Mouse (Mus musculus) liver, adult 2 months (tissue): ENCODE measurements around the gene Tnp2. TPM values are rescaled to one million over a fixed set of nuclear protein-coding genes. Genes with fewer than 3 reads are reported as not detected.
A peak's percentile ranks its signal among the peaks of the same experiment; 100 is the strongest.

ENCODE experiments used
- DNase-seq: peaks from one replicate; pipeline ENCODE4 v3.0.0-alpha.2; 2011; ENCODE audit warnings: low read depth, low spot score; ENCODE audit errors: extremely low read depth
- H3K27ac ChIP-seq: fragments of 200-500 bp; replicated peaks from 2 replicates; pipeline ENCODE4 v1.5.1; 2012; ENCODE audit warnings: low read depth, mild to moderate bottlenecking, control low read depth, inconsistent platforms, low read length; ENCODE audit not compliant: insufficient read depth
- H3K27me3 ChIP-seq: fragments of 200-500 bp; 2 replicates; pipeline ENCODE4 v1.6.1; 2012; ENCODE audit warnings: mild to moderate bottlenecking, moderate library complexity, low read length, inconsistent platforms; ENCODE audit not compliant: control insufficient read depth, insufficient read depth
- H3K36me3 ChIP-seq: fragments of 200-500 bp; 2 replicates; pipeline ENCODE4 v1.6.1; 2012; ENCODE audit warnings: low read length, inconsistent platforms; ENCODE audit not compliant: control insufficient read depth, insufficient read depth
- H3K4me1 ChIP-seq: fragments of 200-500 bp; 2 replicates; pipeline ENCODE4 v1.6.1; 2011; ENCODE audit warnings: low read length; ENCODE audit not compliant: control insufficient read depth, insufficient read depth
- H3K4me3 ChIP-seq: fragments of 200-500 bp; 2 replicates; pipeline ENCODE4 v1.5.1; 2011; ENCODE audit warnings: low read depth, mild to moderate bottlenecking, control low read depth, low read length, moderate library complexity; ENCODE audit not compliant: insufficient read depth
- H3K79me2 ChIP-seq: fragments of 200-500 bp; 2 replicates; pipeline ENCODE4 v1.6.1; 2012; ENCODE audit warnings: inconsistent platforms, mild to moderate bottlenecking, low read length, moderate library complexity; ENCODE audit not compliant: control insufficient read depth, insufficient read depth
- H3K9ac ChIP-seq: fragments of 200-500 bp; 2 replicates; pipeline ENCODE4 v1.6.1; 2012; ENCODE audit warnings: low read depth, mild to moderate bottlenecking, control low read depth, inconsistent platforms, low read length
- CTCF ChIP-seq: fragments of 200-500 bp; IDR thresholded peaks from 2 replicates; pipeline ENCODE4 v1.5.1; 2011; ENCODE audit warnings: low read depth, low read length, control low read depth
- POLR2A ChIP-seq: fragments of 200-500 bp; IDR thresholded peaks from 2 replicates; pipeline ENCODE4 v1.6.1; 2011; ENCODE audit warnings: low read length, control low read depth; ENCODE audit not compliant: insufficient read depth; ENCODE audit errors: extremely low read depth
- WGBS: fragments of 180-500 bp; shearing (Covaris S2); methylation state at CpG from one replicate; pipeline ENCODE4 v1.1.7; 2018; 5-methylcytosine and 5-hydroxymethylcytosine counted together
- polyA plus RNA-seq: library from polyadenylated mRNA; depleted of rRNA; stranded (reverse); fragments of >200 nt; gene quantifications from 2 replicates; pipeline ENCODE4 v1.2.3, GENCODE M21; 2012
- total RNA-seq: library from RNA; depleted of rRNA; stranded (reverse); fragments of >200 nt; gene quantifications from 2 replicates; pipeline ENCODE4 v1.2.3, GENCODE M21; 2014

Gene Tnp2
- total and polyA plus RNA-seq, 2 experiments = not detected

DNA sequence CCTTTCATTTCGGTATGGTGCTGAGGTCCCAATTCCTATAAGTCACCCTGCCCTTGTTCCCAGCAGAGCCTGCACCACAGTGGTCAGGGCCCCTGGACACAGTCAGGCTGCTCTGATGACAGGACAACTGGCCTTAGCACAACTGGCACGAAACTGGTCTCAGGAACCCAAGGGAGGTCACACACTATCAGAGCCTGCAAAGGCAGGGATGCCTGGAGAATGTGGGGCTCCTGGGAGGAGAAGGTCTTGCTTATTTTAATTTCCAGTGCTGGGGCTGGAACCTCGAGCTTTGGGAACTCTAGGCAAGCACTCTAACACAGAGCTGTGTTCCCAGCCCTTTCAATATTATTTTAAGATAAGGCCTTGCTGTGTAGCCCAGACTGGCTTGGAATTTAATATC, 31.5 kb upstream of the Tnp2 start:
- Histone ChIP-seq H3K27me3 (no peaks in the 10 kb centered on the region), H3K79me2 (no peaks in the 10 kb centered on the region)

DNA sequence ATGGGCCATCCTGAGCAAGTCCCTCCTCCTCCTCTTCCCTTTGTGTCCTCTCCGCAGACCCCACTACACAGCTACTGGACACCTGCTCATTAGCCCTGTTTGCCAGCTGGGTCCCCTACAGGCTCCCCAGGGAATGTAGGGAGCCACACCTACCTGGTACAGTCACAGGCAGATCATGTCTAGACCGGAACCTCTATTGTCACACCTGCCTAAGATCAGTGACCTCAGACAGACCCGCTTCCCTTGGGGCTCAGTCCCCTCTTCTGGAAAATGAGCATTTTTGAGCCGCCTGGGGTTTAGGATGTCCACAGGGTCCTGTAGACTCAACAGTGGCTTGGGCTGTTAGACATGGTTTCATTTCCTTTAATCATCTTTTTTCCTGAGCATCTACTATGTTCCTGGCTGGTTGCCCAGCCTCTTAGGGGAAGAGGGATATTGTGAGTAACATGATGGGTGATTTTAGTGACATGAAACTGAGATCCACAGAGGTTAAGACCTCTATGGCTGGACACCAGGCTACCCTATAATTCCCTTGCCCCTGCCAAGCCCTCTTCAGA, 30.2 kb upstream of the Tnp2 start:
- Histone ChIP-seq H3K4me3 (no peak overlapping the region), H3K36me3 (no peaks in the 10 kb centered on the region), H3K79me2 (no peaks in the 10 kb centered on the region), H3K27ac (no peak overlapping the region), H3K4me1 (peaks cover 3% of the 10 kb centered on the region; the same call in 1 of the 2 replicates), H3K9ac (no peak overlapping the region), H3K27me3 (no peaks in the 10 kb centered on the region)
- 83% methylated on average over 4 of the region's 4 CpGs for WGBS
- TF ChIP-seq CTCF = no peak
- no peak for TF ChIP-seq POLR2A
- DNase-seq = no peak

More for the DNA sequence above, 31.5 kb upstream of the Tnp2 start:
- Histone ChIP-seq H3K9ac (no peak overlapping the region), H3K27ac (no peak overlapping the region), H3K4me1 (peaks cover 2% of the 10 kb centered on the region; the same call in 1 of the 2 replicates), H3K4me3 (no peak overlapping the region), H3K36me3 (no peaks in the 10 kb centered on the region)
- TF ChIP-seq CTCF (no peak), POLR2A (no peak)
- no peak for DNase-seq
- WGBS = 80% methylated on average over 3 of the region's 3 CpGs

DNA sequence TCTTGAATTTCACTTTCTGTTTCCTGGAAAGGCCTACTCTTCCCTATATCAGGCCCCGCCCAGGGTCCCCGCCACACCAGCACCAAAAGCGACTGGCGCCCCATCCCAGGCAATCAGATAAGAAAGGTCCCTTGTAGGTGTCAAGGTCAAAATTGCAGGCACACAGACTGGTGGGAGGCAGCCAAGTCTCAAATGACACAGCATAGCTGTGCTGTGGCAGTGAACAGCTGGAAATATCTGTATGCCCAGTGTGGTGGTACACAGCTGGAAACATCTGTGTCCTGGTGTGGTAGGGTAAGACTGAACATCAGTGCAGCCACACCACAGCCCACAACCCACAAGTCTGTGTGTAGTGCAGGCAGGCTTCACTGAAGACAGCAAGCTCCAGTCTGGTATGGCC, 26.4 kb upstream of the Tnp2 start:
- TF ChIP-seq POLR2A = no peak
- no peak for TF ChIP-seq CTCF
- DNase-seq = peak; percentile 23
- WGBS = 26% methylated on average over 4 of the region's 4 CpGs
- Histone ChIP-seq H3K27ac (no peak overlapping the region), H3K36me3 (no peaks in the 10 kb centered on the region), H3K4me3 (no peak overlapping the region), H3K4me1 (peaks cover 3% of the 10 kb centered on the region; the same call in 1 of the 2 replicates), H3K9ac (no peak overlapping the region), H3K27me3 (no peaks in the 10 kb centered on the region), H3K79me2 (no peaks in the 10 kb centered on the region)

DNA sequence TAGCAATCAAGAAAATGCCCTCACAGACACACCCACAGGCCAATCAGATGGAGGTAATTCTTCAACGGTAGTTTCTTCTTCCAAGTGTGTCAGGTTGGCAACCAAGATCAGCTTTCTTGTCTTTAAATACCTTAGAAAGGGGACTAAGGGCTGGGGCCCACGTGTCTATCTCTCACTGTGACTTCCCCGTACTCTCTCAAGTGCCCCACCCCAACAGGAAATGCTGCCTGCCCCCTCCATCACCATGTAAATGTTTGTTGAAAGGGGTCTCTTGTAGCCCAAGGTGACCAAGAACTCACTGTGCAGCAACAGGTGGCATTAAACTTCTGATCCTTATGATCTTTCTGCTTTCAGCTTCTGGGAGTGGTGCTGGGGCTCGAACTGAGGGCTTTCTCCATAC, 25.3 kb upstream of the Tnp2 start:
- DNase-seq = no peak
- 92% methylated on average over 4 of the region's 4 CpGs for WGBS
- Histone ChIP-seq H3K79me2 (no peaks in the 10 kb centered on the region), H3K4me3 (no peak overlapping the region), H3K36me3 (no peaks in the 10 kb centered on the region), H3K27me3 (no peaks in the 10 kb centered on the region), H3K27ac (no peak overlapping the region), H3K4me1 (peaks cover 3% of the 10 kb centered on the region; the same call in 1 of the 2 replicates), H3K9ac (no peak overlapping the region)
- TF ChIP-seq POLR2A = no peak
- TF ChIP-seq CTCF = no peak

DNA sequence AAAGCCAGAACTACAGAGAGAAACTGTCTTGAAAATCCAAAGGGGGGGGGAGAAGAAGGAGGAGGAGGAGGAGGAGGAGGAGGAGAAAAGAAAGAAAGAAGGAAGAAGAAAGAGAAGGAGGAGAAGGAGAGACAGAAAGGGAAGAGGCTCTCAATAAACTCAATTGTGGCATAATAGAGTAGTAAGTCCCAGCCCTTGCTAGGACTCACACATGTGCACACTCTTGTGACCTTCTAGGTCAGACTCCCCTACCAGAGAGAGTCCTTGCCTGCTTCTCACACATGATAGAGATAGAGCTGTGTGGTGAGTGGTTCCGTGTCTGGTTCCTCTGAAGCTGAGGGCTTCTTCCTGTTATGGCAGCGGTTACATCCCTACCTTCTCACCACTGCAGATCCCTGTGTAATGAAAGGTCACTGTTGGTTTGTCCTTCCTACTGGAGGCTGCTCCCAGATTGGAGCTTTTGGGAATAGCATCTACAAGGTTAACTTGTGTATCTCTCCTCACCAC, 24.5 kb upstream of the Tnp2 start, which contains the start of gene Gm11172:
Gene Gm11172 (plus strand): TSS at position 51 of the 507 bp plus-strand sequence.
- H3K9ac ChIP-seq = no peak within 1 kb of the TSS
- TF ChIP-seq POLR2A (no peak), CTCF (no peak)
- H3K27ac ChIP-seq = no peak within 1 kb of the TSS
- no peaks in the 10 kb centered on the region for H3K79me2 ChIP-seq
- peaks cover 3% of the 10 kb centered on the region; the same call in 1 of the 2 replicates for H3K4me1 ChIP-seq
- no peaks in the 10 kb centered on the region for H3K36me3 ChIP-seq
- no peak within 1 kb of the TSS for H3K4me3 ChIP-seq
- no peaks in the 10 kb centered on the region for H3K27me3 ChIP-seq
- no peak for DNase-seq
- 74% methylated on average over 2 of the region's 2 CpGs for WGBS

DNA sequence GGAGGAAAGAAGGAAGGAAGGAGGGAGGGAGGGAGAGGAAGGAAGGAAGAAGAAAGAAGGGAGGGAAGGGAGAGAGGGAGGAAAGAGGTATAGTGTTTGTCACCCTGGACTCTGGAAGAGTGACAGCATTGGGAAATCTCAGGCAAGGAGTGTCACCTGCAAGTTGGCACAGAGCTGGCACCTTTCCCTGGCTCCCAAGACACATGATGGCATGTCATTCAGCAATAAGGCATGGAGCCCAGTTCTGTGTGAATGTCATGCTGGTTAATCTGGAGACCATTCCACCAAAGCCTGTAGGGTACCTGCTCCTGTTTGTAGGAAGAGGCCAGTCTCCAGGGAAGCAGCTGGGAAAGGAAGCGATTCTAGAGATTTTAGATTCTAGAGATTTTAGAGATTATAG, 21.9 kb upstream of the Tnp2 start:
- no peaks in the 10 kb centered on the region for H3K27me3 ChIP-seq
- no peaks in the 10 kb centered on the region for H3K36me3 ChIP-seq
- H3K4me3 ChIP-seq = no peak overlapping the region

More for the DNA sequence above, 21.9 kb upstream of the Tnp2 start:
- DNase-seq = peak; percentile 23
- no peak overlapping the region for H3K9ac ChIP-seq
- no peak for TF ChIP-seq CTCF
- TF ChIP-seq POLR2A = no peak
- H3K4me1 ChIP-seq = peaks cover 3% of the 10 kb centered on the region; the same call in 1 of the 2 replicates
- H3K27ac ChIP-seq = no peak overlapping the region
- H3K79me2 ChIP-seq = no peaks in the 10 kb centered on the region
- 97% methylated on average over 1 of the region's 1 CpGs for WGBS
